Mouse (Mus musculus) kidney, adult 2 months (tissue): ENCODE results near the gene Rnf144a.

Source experiments
- CTCF ChIP-seq: fragments of 200-500 bp; conservative IDR thresholded peaks from 2 replicates; pipeline ENCODE4 v1.5.1; 2011; ENCODE audit warnings: low read depth, mild to moderate bottlenecking, control low read depth, low read length, moderate library complexity, mixed read lengths; ENCODE audit not compliant: insufficient read depth, insufficient read length
- POLR2A ChIP-seq: fragments of 200-500 bp; IDR thresholded peaks from one replicate; pipeline ENCODE4 v1.6.1; 2011; ENCODE audit warnings: low read depth, low read length, control low read depth

GRCm38 (mm10) chr12:26277002-26277669, 137.9 kb downstream of the Rnf144a start:
- TF ChIP-seq POLR2A (no peak), CTCF (peak; percentile 44)
